7 mouse cellular contexts compared by ENCODE assay signal in the genomic region with DNA sequence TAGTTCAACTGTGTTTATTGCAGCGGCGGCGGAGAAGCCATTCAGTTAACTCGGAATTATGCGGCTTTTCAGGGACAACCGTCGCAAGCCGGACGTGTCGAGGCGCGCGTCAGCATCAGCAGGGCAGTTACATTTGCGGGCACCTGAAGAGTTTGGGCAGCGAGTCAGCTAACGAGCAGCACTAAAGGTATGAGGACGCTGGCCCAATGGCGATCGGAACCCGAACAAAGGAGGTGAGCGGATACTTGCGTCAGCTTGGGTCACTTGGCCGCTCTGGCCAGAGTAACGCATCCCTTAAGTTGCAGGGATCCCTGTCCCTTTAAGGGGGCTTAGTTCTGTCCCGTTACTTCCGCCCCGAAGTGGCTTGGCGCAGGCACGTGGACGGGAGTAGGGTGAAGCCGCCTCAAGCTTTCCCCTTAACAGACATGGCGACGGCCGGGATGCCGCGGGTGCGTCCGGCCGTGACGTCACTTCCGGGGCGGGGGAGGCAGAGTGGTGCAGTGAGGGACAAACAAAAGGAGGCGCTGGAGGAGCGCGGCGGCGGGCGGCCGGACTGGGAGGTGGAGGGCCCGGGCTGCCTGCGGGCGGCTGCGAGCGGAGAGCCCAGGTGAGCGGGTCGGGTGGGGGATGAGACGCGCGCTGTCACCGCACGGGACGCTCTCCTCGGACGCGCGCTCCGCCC. TPM values are rescaled to one million over a fixed set of nuclear protein-coding genes. Genes with fewer than 3 reads are reported as not detected.
DNase-seq lines count a peak whose midpoint lies in the region; ATAC-seq lines count a peak whose summit lies in the region.

Lrrc8a (plus strand) TSS at position 517 of the 682 bp plus-strand sequence.

- peak; percentile 100 for DNase-seq in adrenal gland, adult 18-20 months (ENCODE audit: low spot score in 2 of 2)
- DNase-seq in embryo, embryonic 11 days, result peak; percentile 99
- peak; percentile 99 to 100 for DNase-seq in gastrocnemius, postnatal 36 days
- DNase-seq in left cerebral cortex, postnatal 25 days (ENCODE audit: low spot score in 2 of 2), result peak; percentile 99 to 100
- peak; percentile 100 for DNase-seq in midbrain, embryonic 10.5 days (ENCODE audit: low spot score)
- DNase-seq in right cerebral cortex, postnatal 4 days, result peak; percentile 100

- H3K9me3 ChIP-seq in intestine, embryonic 15.5 days, result no peaks in the 10 kb centered on the region
- H3K9me3 ChIP-seq in midbrain, embryonic 10.5 days (replicated peaks), result no peaks in the 10 kb centered on the region

- intact Hi-C loops in gastrocnemius, postnatal 36 days (cut with DNase I), result loop anchor here (2.0 kb wide), 1 partner anchor 31 kb away; no protein-coding TSS in a partner anchor
- intact Hi-C loops in left cerebral cortex, postnatal 25 days (cut with DNase I), result loop anchor here (1.0 to 2.0 kb wide), 4 partner anchors 32 to 67 kb away; partner anchors contain the start of genes Endog, Kyat1 and Spout1

- peak within 1 kb of the TSS; percentile 91 for H3K4me3 ChIP-seq in intestine, embryonic 15.5 days (replicated peaks)
- H3K4me3 ChIP-seq in midbrain, embryonic 10.5 days, result peak within 1 kb of the TSS; percentile 97

- peak; percentile 98 for ATAC-seq in intestine, embryonic 15.5 days

- H3K9ac ChIP-seq in intestine, embryonic 15.5 days, result peak within 1 kb of the TSS; percentile 89

- peak within 1 kb of the TSS; percentile 94 for H3K27ac ChIP-seq in intestine, embryonic 15.5 days
- peak within 1 kb of the TSS; percentile 95 for H3K27ac ChIP-seq in midbrain, embryonic 10.5 days (replicated peaks)

- WGBS in intestine, embryonic 15.5 days, result under 1% methylated on average over 52 of the region's 67 CpGs
- under 1% methylated on average over 67 of the region's 67 CpGs for WGBS in midbrain, embryonic 10.5 days

- no peaks in the 10 kb centered on the region for H3K27me3 ChIP-seq in intestine, embryonic 15.5 days (replicated peaks)
- H3K27me3 ChIP-seq in midbrain, embryonic 10.5 days (ENCODE audit: low read depth, poor library complexity, severe bottlenecking), result no peaks in the 10 kb centered on the region

- peaks cover 25% of the 10 kb centered on the region for H3K4me1 ChIP-seq in intestine, embryonic 15.5 days (replicated peaks)
- peaks cover 31% of the 10 kb centered on the region for H3K4me1 ChIP-seq in midbrain, embryonic 10.5 days

- H3K4me2 ChIP-seq in intestine, embryonic 15.5 days (replicated peaks), result peak within 1 kb of the TSS; percentile 79

- peaks cover 12% of the 10 kb centered on the region for H3K36me3 ChIP-seq in intestine, embryonic 15.5 days
- peaks cover 29% of the 10 kb centered on the region for H3K36me3 ChIP-seq in midbrain, embryonic 10.5 days

RNA-seq across cellular contexts. Expression of gene Lrrc8a, which starts in this region (rescaled TPM):
- total RNA-seq in adrenal gland, adult 18-20 months (2021), result 10 to 100 TPM; 61.9 to 64.7 TPM
- 10 to 100 TPM; 18.5 to 19.8 TPM for total RNA-seq in gastrocnemius, postnatal 36 days (2021)
- polyA plus RNA-seq in intestine, embryonic 15.5 days (2015; fragmentation: Nextera tagmentation; extraction: Ambion mirVana), result 37.0 and 37.7 TPM in 2 replicates
- total RNA-seq in left cerebral cortex, postnatal 25 days (2021), result 10 to 100 TPM; 53.9 to 59.8 TPM
- polyA plus RNA-seq in midbrain, embryonic 10.5 days (2016; fragmentation: Nextera tagmentation; extraction: Ambion mirVana), result 40.8 and 43.7 TPM in 2 replicates

Comparison
In these comparisons a context has a peak if more than half of its experiments do, and no peak if none do; other contexts are left out.
1. Peak in every context shown above with its lines: DNase-seq, ATAC-seq, H3K4me3 ChIP-seq and H3K27ac ChIP-seq.